Mouse (Mus musculus): ENCODE measurements around the gene Anxa9.

- no peak for TF ChIP-seq CTCF (IDR thresholded peaks at IDR 0.05; ENCODE audit: extremely low read depth, insufficient read depth, low read length)
- TF ChIP-seq POLR2A (IDR thresholded peaks at IDR 0.05; ENCODE audit: extremely low read depth, insufficient read depth, low read length) = no peak
Measured at GRCm38 (mm10) chr3:95270766-95271364, 36.1 kb downstream of the Anxa9 start.

Data from cortical plate, adult 2 months (tissue).